24 mouse cellular contexts compared by ENCODE assay signal in the genomic region with DNA sequence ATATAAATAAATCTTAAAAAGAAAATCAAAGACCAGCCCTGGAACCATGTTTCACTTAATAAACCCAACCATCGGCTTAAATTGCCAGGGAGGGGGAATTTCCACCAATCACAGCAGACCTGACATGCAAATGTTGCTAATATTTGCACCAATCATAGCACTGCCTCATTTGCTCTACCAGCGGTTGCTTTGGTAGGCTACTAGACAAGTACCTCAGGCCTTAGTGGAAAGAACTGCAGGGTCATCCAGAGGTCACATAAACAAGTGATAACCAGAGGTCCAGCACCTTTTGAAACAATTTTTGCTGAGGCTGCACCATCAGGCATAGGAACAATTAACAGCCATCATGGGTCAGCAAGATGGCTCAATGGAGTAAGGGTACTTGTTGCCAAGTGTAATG. TPM values are rescaled to one million over a fixed set of nuclear protein-coding genes. Genes with fewer than 3 reads are reported as not detected.
DNase-seq lines count a peak whose midpoint lies in the region; ATAC-seq and TF ChIP-seq lines count a peak whose summit lies in the region.
"Had no signal": no experiment of that assay in that cellular context is flagged by ENCODE, and none has a peak within 500 bp of the region (broad histone marks: within the 10 kb centered on the region; RNA-seq: fewer than 3 reads in every experiment).

No protein-coding gene starts in this region.

- H3K27ac ChIP-seq in intestine, postnatal 0 days (ENCODE audit: low read depth, low read length) = peak overlapping the region; percentile 84; the same call in 1 of the 2 replicates
- H3K27ac ChIP-seq in intestine, embryonic 15.5 days = no peak overlapping the region
- no peak overlapping the region for H3K27ac ChIP-seq in CH12.LX (ENCODE audit: insufficient read depth, low read depth)
- H3K27ac ChIP-seq: embryonic facial prominence, embryonic 15.5 days; forebrain, embryonic 10.5 days; forebrain, embryonic 15.5 days; heart, embryonic 10.5 days; hindbrain, embryonic 13.5 days; hindbrain, postnatal 0 days had no signal

- no peak overlapping the region for H3K4me2 ChIP-seq in intestine, postnatal 0 days (replicated peaks; ENCODE audit: low read depth)
- no peak overlapping the region for H3K4me2 ChIP-seq in intestine, embryonic 15.5 days (replicated peaks)
- peak overlapping the region; percentile 67; the same call in 1 of the 2 replicates for H3K4me2 ChIP-seq in CH12.LX (ENCODE audit: insufficient read depth, low read depth, poor library complexity, severe bottlenecking)
- H3K4me2 ChIP-seq: forebrain, embryonic 15.5 days; hindbrain, embryonic 13.5 days had no signal

- dilution Hi-C loops in CH12.LX (cut with MboI; ENCODE audit: extremely low pct_ligation_motif_present, extremely low pct_unique_long_range_greater_than_20kb, low sequenced_read_pairs) = no loop called here

- no peak for ATAC-seq in intestine, postnatal 0 days
- ATAC-seq in intestine, embryonic 15.5 days = no peak
- ATAC-seq: forebrain, embryonic 15.5 days; hindbrain, postnatal 0 days had no signal

- no peak overlapping the region for H3K4me3 ChIP-seq in intestine, postnatal 0 days (ENCODE audit: low read depth, low read length)
- H3K4me3 ChIP-seq in intestine, embryonic 15.5 days (replicated peaks) = no peak overlapping the region
- H3K4me3 ChIP-seq in CH12.LX (replicated peaks in 1 of 3; ENCODE audit: low read depth in 2 of 3, low read length in 2 of 3, poor library complexity in 1 of 3) = no peak overlapping the region
- H3K4me3 ChIP-seq: embryonic facial prominence, embryonic 15.5 days; erythroblast, embryonic 14.5 days; forebrain, embryonic 10.5 days; forebrain, embryonic 15.5 days; heart, embryonic 10.5 days; hindbrain, embryonic 13.5 days had no signal

- H3K27me3 ChIP-seq in intestine, postnatal 0 days (replicated peaks; ENCODE audit: control insufficient read depth, insufficient read depth, low read length) = no peaks in the 10 kb centered on the region
- H3K27me3 ChIP-seq in intestine, embryonic 15.5 days (replicated peaks) = no peaks in the 10 kb centered on the region
- no peaks in the 10 kb centered on the region for H3K27me3 ChIP-seq in CH12.LX (replicated peaks)
- H3K27me3 ChIP-seq: embryonic facial prominence, embryonic 15.5 days; forebrain, embryonic 15.5 days; hindbrain, embryonic 13.5 days had no signal

- no peak for TF ChIP-seq RAD21 in CH12.LX (IDR thresholded peaks at IDR 0.05; ENCODE audit: low read depth, low read length)

- no peaks in the 10 kb centered on the region for H3K9me3 ChIP-seq in intestine, postnatal 0 days (ENCODE audit: control insufficient read depth)
- H3K9me3 ChIP-seq in intestine, embryonic 15.5 days = no peaks in the 10 kb centered on the region
- no peaks in the 10 kb centered on the region for H3K9me3 ChIP-seq in CH12.LX (replicated peaks; ENCODE audit: low read length)
- H3K9me3 ChIP-seq: embryonic facial prominence, embryonic 15.5 days; forebrain, embryonic 10.5 days; forebrain, embryonic 15.5 days; heart, embryonic 10.5 days; hindbrain, embryonic 13.5 days had no signal

- no peak for TF ChIP-seq CTCF in intestine, postnatal 0 days (IDR thresholded peaks at IDR 0.05; ENCODE audit: low read depth)
- no peak for TF ChIP-seq CTCF in CH12.LX (conservative IDR thresholded peaks at IDR 0.05 in 1 of 2, IDR thresholded peaks at IDR 0.05 in 1 of 2; ENCODE audit: low read depth in 2 of 2, low read length in 2 of 2)

- 40% methylated on average over 2 of the region's 2 CpGs for WGBS in intestine, postnatal 0 days
- WGBS in intestine, embryonic 15.5 days = 49% methylated on average over 2 of the region's 2 CpGs

- H3K4me1 ChIP-seq in intestine, postnatal 0 days (replicated peaks; ENCODE audit: control insufficient read depth, insufficient read depth, low read length) = peaks cover 4% of the 10 kb centered on the region; the same call in 1 of the 2 replicates
- H3K4me1 ChIP-seq in intestine, embryonic 15.5 days (replicated peaks) = peaks cover 16% of the 10 kb centered on the region
- peaks cover 15 to 37% of the 10 kb centered on the region in 2 experiments for H3K4me1 ChIP-seq in CH12.LX (ENCODE audit: control insufficient read depth in 1 of 2, insufficient read depth in 2 of 2)

- peaks cover 42% of the 10 kb centered on the region for H3K79me2 ChIP-seq in CH12.LX (replicated peaks; ENCODE audit: control insufficient read depth, extremely low read depth, insufficient read depth, poor library complexity, severe bottlenecking)

- TF ChIP-seq POLR2A in CH12.LX (IDR thresholded peaks at IDR 0.05; ENCODE audit: low read depth, low read length) = no peak

- no peak for TF ChIP-seq EP300 in CH12.LX (IDR thresholded peaks at IDR 0.05; ENCODE audit: low read length)

- in situ Hi-C loops in CH12.LX (cut with MboI; ENCODE audit: low pct_ligation_motif_present, low pct_unique_long_range_greater_than_20kb, low sequenced_read_pairs) = no loop called here

- peaks cover 7% of the 10 kb centered on the region; the same call in 1 of the 2 replicates for H3K36me3 ChIP-seq in intestine, postnatal 0 days (ENCODE audit: control insufficient read depth, insufficient read depth)
- no peaks in the 10 kb centered on the region for H3K36me3 ChIP-seq in intestine, embryonic 15.5 days
- peaks cover 16 to 51% of the 10 kb centered on the region in 2 experiments for H3K36me3 ChIP-seq in CH12.LX (replicated peaks in 1 of 2; ENCODE audit: control insufficient read depth in 1 of 2, insufficient read depth in 1 of 2, low read length in 1 of 2)
- H3K36me3 ChIP-seq: forebrain, embryonic 15.5 days had no signal

- DNase-seq in CH12.LX (ENCODE audit: extremely low read depth) (peak; percentile 70), MEL-GATA-1-ER (ENCODE audit: extremely low read depth, low read depth) (peak; percentile 56)
- DNase-seq in frontal cortex, adult 2 months (ENCODE audit: extremely low spot score in 1 of 2, low spot score in 1 of 2) = no peak
- no peak for DNase-seq in right cerebral cortex, adult 2 months (ENCODE audit: low spot score in 2 of 2)
- no peak for DNase-seq in kidney, adult 8-10 months
- DNase-seq: adrenal gland, postnatal 10 days; cerebellum, adult 11 months; cerebellum, adult 8-10 months; cerebellum, postnatal 14 days; embryo, embryonic 11 days; gastrocnemius, postnatal 10 days; heart, adult 18-20 months; heart, postnatal 10 days; heart, postnatal 4 days had no signal

- no peak overlapping the region for H3K9ac ChIP-seq in intestine, postnatal 0 days (ENCODE audit: low read depth, low read length)
- H3K9ac ChIP-seq in intestine, embryonic 15.5 days = no peak overlapping the region
- no peak overlapping the region for H3K9ac ChIP-seq in CH12.LX (ENCODE audit: insufficient read depth, low read depth)
- H3K9ac ChIP-seq: embryonic facial prominence, embryonic 15.5 days; forebrain, embryonic 15.5 days had no signal

TF ChIP-seq in CH12.LX, 34 proteins besides CTCF, POLR2A, EP300 and RAD21:
- no peak for TF ChIP-seq CHD2 (IDR thresholded peaks at IDR 0.05; ENCODE audit: low read length)
- no peak for TF ChIP-seq ELF1 (IDR thresholded peaks at IDR 0.05; ENCODE audit: low read depth, low read length)
- TF ChIP-seq MAFK (IDR thresholded peaks at IDR 0.05; ENCODE audit: insufficient replicate concordance, low read length) = peak; percentile 42; the same call in 1 of the 2 replicates
- TF ChIP-seq TBP (conservative IDR thresholded peaks at IDR 0.05; ENCODE audit: low read depth, low read length) = 0 out of 2 replicates have a peak, but pooled peaks have one; percentile 20
- no peak for TF ChIP-seq USF2 (conservative IDR thresholded peaks at IDR 0.05; ENCODE audit: low read depth, low read length)
- TF ChIP-seq KAT2A (IDR thresholded peaks at IDR 0.05; ENCODE audit: insufficient replicate concordance, low read length) = no peak
- TF ChIP-seq HCFC1 (IDR thresholded peaks at IDR 0.05; ENCODE audit: low read depth, low read length) = no peak

RNA-seq across cellular contexts. Expression of gene Kdelr2, which starts 2.1 kb away (rescaled TPM):
- polyA plus RNA-seq in intestine, postnatal 0 days (2015; fragmentation: Nextera tagmentation; extraction: Ambion mirVana) = 429 and 451 TPM in 2 replicates
- polyA plus RNA-seq in intestine, embryonic 15.5 days (2015; fragmentation: Nextera tagmentation; extraction: Ambion mirVana) = 339 and 371 TPM in 2 replicates
- 77.7 and 91.7 TPM in 2 replicates for total RNA-seq in CH12.LX (2012; rRNA removed)
- total RNA-seq in CH12.LX (2014; rRNA removed) = 105 and 117 TPM in 2 replicates
- 53.2 and 75.7 TPM in 2 replicates for polyA plus RNA-seq in CH12.LX (2012; ENCODE audit: insufficient read length, low read depth)
- 28.1 and 30.1 TPM in 2 replicates for polyA plus RNA-seq in frontal cortex, adult 2 months (2012; rRNA removed)

RNA-seq across cellular contexts. Expression of gene Grid2ip, which starts 44.4 kb away (rescaled TPM):
- 0.04 and 0.10 TPM in 2 replicates for polyA plus RNA-seq in intestine, postnatal 0 days (2015; fragmentation: Nextera tagmentation; extraction: Ambion mirVana)
- 0.11 and 0.15 TPM in 2 replicates for polyA plus RNA-seq in intestine, embryonic 15.5 days (2015; fragmentation: Nextera tagmentation; extraction: Ambion mirVana)
- not detected in 2 replicates for total RNA-seq in CH12.LX (2012; rRNA removed)
- total RNA-seq in CH12.LX (2014; rRNA removed) = not detected in 2 replicates
- polyA plus RNA-seq in CH12.LX (2012; ENCODE audit: insufficient read length, low read depth) = not detected in 2 replicates
- 6.2 and 7.5 TPM in 2 replicates for polyA plus RNA-seq in frontal cortex, adult 2 months (2012; rRNA removed)
- total RNA-seq: common myeloid progenitor, adult 5-6 weeks; heart, adult 18-20 months; heart, postnatal 10 days had no signal
- polyA plus RNA-seq: erythroblast, embryonic 14.5 days had no signal

Comparison
In these comparisons a context has a peak if more than half of its experiments do, and no peak if none do; other contexts are left out.
1. DNase-seq: peak in CH12.LX (single experiment) and MEL-GATA-1-ER (single experiment); none in frontal cortex, adult 2 months (0 of 2), right cerebral cortex, adult 2 months (0 of 2) and kidney, adult 8-10 months (0 of 2).